Mouse (Mus musculus): ENCODE results near the gene Vsig2.

DNA sequence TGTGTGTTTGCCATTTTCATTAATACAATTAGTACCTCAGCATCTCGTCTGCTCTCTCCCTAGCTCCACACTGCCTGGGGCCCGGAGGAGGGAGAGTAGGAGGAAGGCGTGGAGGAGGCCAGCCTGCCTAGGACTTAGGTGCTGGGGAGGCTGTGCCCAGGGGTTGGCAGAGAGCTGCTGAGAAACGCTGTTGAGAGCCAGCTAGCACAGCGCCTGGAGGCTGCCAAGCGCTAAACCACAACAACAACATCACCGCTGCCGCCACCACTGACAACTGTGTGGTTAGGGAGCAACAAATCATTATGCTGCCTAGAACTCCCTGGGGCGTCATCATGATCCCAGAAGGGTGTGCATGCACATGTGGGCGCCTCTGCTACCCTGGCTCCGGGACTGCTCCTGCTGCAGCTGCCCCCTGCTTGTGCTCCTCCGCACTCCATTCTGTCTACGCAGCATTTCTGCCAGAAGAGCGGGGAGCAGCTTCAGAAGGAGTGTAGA is 37.4 kb downstream of the Vsig2 start:
- no peak for TF ChIP-seq HCFC1 (IDR thresholded peaks at IDR 0.05; ENCODE audit: borderline replicate concordance, insufficient read depth, low read length)
- TF ChIP-seq CHD2 (IDR thresholded peaks at IDR 0.05; ENCODE audit: low read depth, low read length) = no peak
- peak; percentile 75; the same call in 1 of the 2 replicates for TF ChIP-seq MAFK (IDR thresholded peaks at IDR 0.05; ENCODE audit: insufficient read depth, low read depth, low read length)
